8 mouse cellular contexts compared by ENCODE assay signal in the genomic region with DNA sequence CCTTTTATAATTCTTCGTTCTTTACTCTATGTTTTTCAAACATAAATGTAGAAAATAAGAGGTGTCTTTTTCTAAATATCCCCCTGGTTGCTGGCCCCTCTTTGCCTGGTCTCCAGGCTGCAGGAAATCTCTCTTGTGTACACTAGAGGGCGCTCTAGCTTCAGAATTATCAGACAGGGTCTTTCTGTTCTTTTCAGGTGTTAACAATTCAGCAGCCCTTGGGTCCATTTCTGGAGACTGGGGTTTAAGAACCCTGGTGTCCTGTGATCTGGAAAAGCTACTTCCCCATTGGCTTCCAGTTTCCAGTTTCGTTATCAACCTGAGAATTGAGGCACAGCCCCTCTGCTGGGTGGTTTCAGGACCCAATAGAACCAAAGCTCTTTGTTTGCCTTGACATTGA.
A peak's percentile ranks its signal among the peaks of the same experiment; 100 is the strongest.
DNase-seq lines count a peak whose midpoint lies in the region; ATAC-seq and TF ChIP-seq lines count a peak whose summit lies in the region.
"Had no signal": no experiment of that assay in that cellular context is flagged by ENCODE, and none has a peak within 500 bp of the region (broad histone marks: within the 10 kb centered on the region; RNA-seq: fewer than 3 reads in every experiment).

No protein-coding gene starts in this region.

- H3K36me3 ChIP-seq in kidney, adult 2 months (ENCODE audit: control insufficient read depth, insufficient read depth, low read length) = no peaks in the 10 kb centered on the region
- H3K36me3 ChIP-seq in thymus, adult 2 months (ENCODE audit: control insufficient read depth, insufficient read depth, low read length) = no peaks in the 10 kb centered on the region
- H3K36me3 ChIP-seq in stomach, postnatal 0 days (ENCODE audit: control insufficient read depth, insufficient read depth, low read length) = no peaks in the 10 kb centered on the region
- H3K36me3 ChIP-seq: hindbrain, embryonic 10.5 days had no signal

- H3K27ac ChIP-seq in kidney, adult 2 months (ENCODE audit: insufficient read depth, low read depth, low read length) = no peak overlapping the region
- no peak overlapping the region for H3K27ac ChIP-seq in thymus, adult 2 months (ENCODE audit: control insufficient read depth, insufficient read depth, low read length)
- no peak overlapping the region for H3K27ac ChIP-seq in stomach, postnatal 0 days (replicated peaks)
- H3K27ac ChIP-seq: hindbrain, embryonic 10.5 days had no signal

- no peaks in the 10 kb centered on the region for H3K4me1 ChIP-seq in kidney, adult 2 months (ENCODE audit: control insufficient read depth, insufficient read depth, low read length)
- H3K4me1 ChIP-seq in thymus, adult 2 months (replicated peaks; ENCODE audit: control insufficient read depth, insufficient read depth, low read length) = peaks cover 9% of the 10 kb centered on the region
- H3K4me1 ChIP-seq in stomach, postnatal 0 days (replicated peaks; ENCODE audit: control insufficient read depth, insufficient read depth) = no peaks in the 10 kb centered on the region
- H3K4me1 ChIP-seq: hindbrain, embryonic 10.5 days had no signal

- no peak overlapping the region for H3K4me3 ChIP-seq in kidney, adult 2 months (ENCODE audit: insufficient read depth, low read depth, low read length)
- H3K4me3 ChIP-seq in thymus, adult 2 months (ENCODE audit: control insufficient read depth, insufficient read depth, low read length) = no peak overlapping the region
- H3K4me3 ChIP-seq in stomach, postnatal 0 days (ENCODE audit: low read depth, low read length) = no peak overlapping the region
- H3K4me3 ChIP-seq: hindbrain, embryonic 10.5 days had no signal

- no peaks in the 10 kb centered on the region for H3K27me3 ChIP-seq in kidney, adult 2 months (replicated peaks; ENCODE audit: control insufficient read depth, insufficient read depth, low read length)
- no peaks in the 10 kb centered on the region for H3K27me3 ChIP-seq in thymus, adult 2 months (ENCODE audit: control insufficient read depth, insufficient read depth, low read length)
- H3K27me3 ChIP-seq in stomach, postnatal 0 days (ENCODE audit: control insufficient read depth, insufficient read depth, low read length) = no peaks in the 10 kb centered on the region; the same call in 1 of the 2 replicates

- TF ChIP-seq CTCF in kidney, adult 2 months (conservative IDR thresholded peaks at IDR 0.05; ENCODE audit: insufficient read depth, insufficient read length, low read depth, low read length) = peak; percentile 40
- no peak for TF ChIP-seq CTCF in thymus, adult 2 months (IDR thresholded peaks at IDR 0.05; ENCODE audit: borderline replicate concordance, control insufficient read depth, extremely low read depth, insufficient read depth, low read length, poor library complexity)
- TF ChIP-seq CTCF in brain, embryonic 14.5 days (IDR thresholded peaks at IDR 0.05; ENCODE audit: borderline replicate concordance, extremely low read depth, insufficient read depth, insufficient read length) = peak; percentile 65; the same call in 1 of the 2 replicates
- TF ChIP-seq CTCF in stomach, postnatal 0 days (IDR thresholded peaks at IDR 0.05; ENCODE audit: low read depth) = peak; percentile 72

- no peaks in the 10 kb centered on the region for H3K9me3 ChIP-seq in stomach, postnatal 0 days (ENCODE audit: control insufficient read depth, low read length)
- H3K9me3 ChIP-seq: hindbrain, embryonic 10.5 days had no signal

- no peak for TF ChIP-seq POLR2A in kidney, adult 2 months (IDR thresholded peaks at IDR 0.05; ENCODE audit: low read depth, low read length)
- TF ChIP-seq POLR2A in thymus, adult 2 months (IDR thresholded peaks at IDR 0.05; ENCODE audit: control insufficient read depth, extremely low read depth, insufficient read depth, low read length, poor library complexity) = no peak
- no peak for TF ChIP-seq POLR2A in brain, embryonic 14.5 days (IDR thresholded peaks at IDR 0.05; ENCODE audit: borderline replicate concordance, extremely low read depth, insufficient read depth, insufficient read length, poor library complexity, severe bottlenecking)

- WGBS in kidney, adult 2 months = 41% methylated on average over 3 of the region's 3 CpGs
- WGBS in thymus, adult 2 months = 64% methylated on average over 3 of the region's 3 CpGs
- 34% methylated on average over 3 of the region's 3 CpGs for WGBS in stomach, postnatal 0 days

- no peak overlapping the region for H3K9ac ChIP-seq in stomach, postnatal 0 days (ENCODE audit: low read length)

- ATAC-seq in stomach, postnatal 0 days (ENCODE audit: low FRiP score, low TSS enrichment) = no peak

- no peak for TF ChIP-seq EP300 in stomach, postnatal 0 days (optimal IDR thresholded peaks at IDR 0.05)

- H3K4me2 ChIP-seq in stomach, postnatal 0 days (replicated peaks; ENCODE audit: low read depth) = no peak overlapping the region

- peak; percentile 11 for DNase-seq in kidney, adult 2 months
- no peak for DNase-seq in kidney, adult 8-10 months
- peak; percentile 25 for DNase-seq in thymus, adult 2 months
- no peak for DNase-seq in thymus, postnatal 36 days
- peak; percentile 67 for DNase-seq in brain, embryonic 14.5 days (ENCODE audit: low read depth)
- no peak for DNase-seq in stomach, postnatal 0 days (ENCODE audit: low spot score)
- no peak for DNase-seq in gastrocnemius, postnatal 25 days

Comparison
In these comparisons a context has a peak if more than half of its experiments do, and no peak if none do; other contexts are left out.
1. DNase-seq: peak in kidney, adult 2 months (single experiment), thymus, adult 2 months (single experiment) and brain, embryonic 14.5 days (single experiment); none in kidney, adult 8-10 months (0 of 2), thymus, postnatal 36 days (0 of 2), stomach, postnatal 0 days (single experiment) and gastrocnemius, postnatal 25 days (single experiment).